Mouse (Mus musculus) G1E (cell line): ENCODE results near the gene Dock2. TPM values are rescaled to one million over a fixed set of nuclear protein-coding genes. Genes with fewer than 3 reads are reported as not detected.

Experiments used
- ATAC-seq: 2 replicates; pipeline ENCODE4 v1.8.0; 2016; ENCODE audit warnings: mild to moderate bottlenecking; ENCODE audit not compliant: insufficient number of reproducible peaks, poor library complexity, low FRiP score, severe bottlenecking; ENCODE audit errors: extremely low read depth
- DNase-seq: peaks from one replicate; pipeline ENCODE4 v3.0.0; 2012; ENCODE audit warnings: low spot score
- H3K27me3 ChIP-seq: 2 replicates; pipeline ENCODE4 v1.6.1; 2012; ENCODE audit warnings: mild to moderate bottlenecking, low read length, inconsistent platforms; ENCODE audit not compliant: insufficient read depth
- H3K36me3 ChIP-seq: replicated peaks from 2 replicates; pipeline ENCODE3; 2012; ENCODE audit warnings: mild to moderate bottlenecking, inconsistent platforms
- H3K4me1 ChIP-seq: 2 replicates; pipeline ENCODE4 v1.6.1; 2012; ENCODE audit warnings: low read depth, low read length, inconsistent platforms, mixed read lengths; ENCODE audit not compliant: insufficient read depth
- H3K4me3 ChIP-seq: 2 replicates; pipeline ENCODE4 v1.5.1; 2012; ENCODE audit warnings: low read depth, mild to moderate bottlenecking, inconsistent platforms, low read length, moderate library complexity, mixed read lengths
- H3K9me3 ChIP-seq: replicated peaks from 2 replicates; pipeline ENCODE4 v1.6.1; 2012; ENCODE audit warnings: inconsistent platforms
- CTCF ChIP-seq: IDR thresholded peaks from 2 replicates; pipeline ENCODE4 v1.5.1; 2012; ENCODE audit warnings: low read depth, low read length, inconsistent platforms, mixed read lengths
- GATA1 ChIP-seq: IDR thresholded peaks from 2 replicates; pipeline ENCODE4 v1.6.1; 2012; ENCODE audit warnings: borderline replicate concordance, low read length, inconsistent platforms, mixed read lengths
- GATA2 ChIP-seq: IDR thresholded peaks from 2 replicates; pipeline ENCODE4 v1.6.1; 2012; ENCODE audit warnings: low read depth, low read length, inconsistent platforms, borderline replicate concordance
- POLR2AphosphoS5 ChIP-seq: IDR thresholded peaks from 2 replicates; pipeline ENCODE4 v1.6.1; 2012; ENCODE audit warnings: low read depth, low read length, inconsistent platforms; ENCODE audit not compliant: insufficient replicate concordance
- TAL1 ChIP-seq: conservative IDR thresholded peaks from 2 replicates; pipeline ENCODE4 v1.6.1; 2012; ENCODE audit warnings: low read depth, low read length, inconsistent platforms, mixed read lengths
- polyA plus RNA-seq: library from polyadenylated mRNA; stranded (reverse); fragments of >175 nt; gene quantifications from 2 replicates; pipeline ENCODE4 v1.2.3, GENCODE M21; 2012
- total RNA-seq, 2 experiments: library from RNA; stranded (forward) in 1 of 2; stranded (reverse) in 1 of 2; fragments of 200-1000 nt in 1 of 2; fragments of >200 nt in 1 of 2; fragmentation: Nextera tagmentation in 1 of 2; gene quantifications; 2 replicates each; pipeline ENCODE4 v1.2.3; 2014 to 2017

Gene Dock2
- total and polyA plus RNA-seq, 3 experiments: 2.8 to 20.0 (median 4.7) TPM

GRCm38 (mm10) chr11:34506390-34506789 lies 277.3 kb downstream of the Dock2 start:
- no peak for TF ChIP-seq GATA1
- no peak for TF ChIP-seq GATA2
- TF ChIP-seq TAL1: no peak
- TF ChIP-seq POLR2AphosphoS5: no peak
- no peak for TF ChIP-seq CTCF
- H3K27me3 ChIP-seq: no peaks in the 10 kb centered on the region
- peaks cover 4% of the 10 kb centered on the region; the same call in 1 of the 2 replicates for H3K9me3 ChIP-seq
- ATAC-seq (no peak), DNase-seq (no peak)
- H3K4me3 ChIP-seq: no peak overlapping the region
- no peaks in the 10 kb centered on the region for H3K4me1 ChIP-seq
- no peaks in the 10 kb centered on the region for H3K36me3 ChIP-seq

GRCm38 (mm10) chr11:34499663-34500062 lies 284.0 kb downstream of the Dock2 start:
- ATAC-seq (no peak), DNase-seq (no peak)
- Histone ChIP-seq H3K27me3 (no peaks in the 10 kb centered on the region), H3K4me1 (no peaks in the 10 kb centered on the region), H3K9me3 (peaks cover 31% of the 10 kb centered on the region), H3K36me3 (no peaks in the 10 kb centered on the region), H3K4me3 (no peak overlapping the region)
- TF ChIP-seq CTCF (no peak), GATA2 (no peak), TAL1 (no peak), GATA1 (no peak), POLR2AphosphoS5 (no peak)

- Histone ChIP-seq H3K4me3 (no peak overlapping the region), H3K4me1 (no peaks in the 10 kb centered on the region), H3K27me3 (no peaks in the 10 kb centered on the region), H3K36me3 (no peaks in the 10 kb centered on the region), H3K9me3 (peaks cover 33% of the 10 kb centered on the region)
- ATAC-seq (no peak), DNase-seq (no peak)
- TF ChIP-seq CTCF: no peak
- TF ChIP-seq TAL1: no peak
- no peak for TF ChIP-seq GATA1
- no peak for TF ChIP-seq GATA2
- TF ChIP-seq POLR2AphosphoS5: no peak
Observed at GRCm38 (mm10) chr11:34494682-34495081, 289.0 kb downstream of the Dock2 start.

- no peak for DNase-seq
- Histone ChIP-seq H3K9me3 (peaks cover 29% of the 10 kb centered on the region), H3K4me3 (no peak overlapping the region), H3K36me3 (no peaks in the 10 kb centered on the region), H3K4me1 (no peaks in the 10 kb centered on the region), H3K27me3 (no peaks in the 10 kb centered on the region)
- TF ChIP-seq GATA1 (no peak), TAL1 (no peak), CTCF (no peak), GATA2 (no peak), POLR2AphosphoS5 (no peak)
- no peak for ATAC-seq
Observed at GRCm38 (mm10) chr11:34492986-34493385, 290.7 kb downstream of the Dock2 start.

GRCm38 (mm10) chr11:34492223-34492622 lies 291.5 kb downstream of the Dock2 start:
- H3K36me3 ChIP-seq: no peaks in the 10 kb centered on the region
- peaks cover 29% of the 10 kb centered on the region for H3K9me3 ChIP-seq
- ATAC-seq (no peak), DNase-seq (no peak)
- H3K27me3 ChIP-seq: no peaks in the 10 kb centered on the region
- no peaks in the 10 kb centered on the region for H3K4me1 ChIP-seq
- no peak for TF ChIP-seq GATA1
- no peak for TF ChIP-seq POLR2AphosphoS5
- TF ChIP-seq TAL1: no peak
- no peak for TF ChIP-seq GATA2
- no peak for TF ChIP-seq CTCF
- no peak overlapping the region for H3K4me3 ChIP-seq

GRCm38 (mm10) chr11:34489548-34489947 lies 294.1 kb downstream of the Dock2 start:
- TF ChIP-seq GATA1 (no peak), TAL1 (no peak), GATA2 (no peak), POLR2AphosphoS5 (no peak), CTCF (no peak)
- Histone ChIP-seq H3K27me3 (no peaks in the 10 kb centered on the region), H3K4me3 (no peak overlapping the region), H3K9me3 (peaks cover 25% of the 10 kb centered on the region), H3K4me1 (no peaks in the 10 kb centered on the region), H3K36me3 (no peaks in the 10 kb centered on the region)
- DNase-seq (no peak), ATAC-seq (no peak)

- no peak for DNase-seq
- Histone ChIP-seq H3K4me3 (no peak overlapping the region), H3K27me3 (no peaks in the 10 kb centered on the region), H3K9me3 (peaks cover 31% of the 10 kb centered on the region), H3K36me3 (no peaks in the 10 kb centered on the region), H3K4me1 (no peaks in the 10 kb centered on the region)
- no peak for ATAC-seq
- TF ChIP-seq TAL1: no peak
Observed at GRCm38 (mm10) chr11:34479301-34479700, 304.4 kb downstream of the Dock2 start.
